Mouse (Mus musculus): ENCODE measurements at regions not wholly inside any gene's neighbourhood (a gene's known extent, or its start where the extent isn't known, plus 50 kb on each side); places are given as distances from the start of the nearest gene placed in this dataset.
A peak's percentile ranks its signal among the peaks of the same experiment; 100 is the strongest.

DNA sequence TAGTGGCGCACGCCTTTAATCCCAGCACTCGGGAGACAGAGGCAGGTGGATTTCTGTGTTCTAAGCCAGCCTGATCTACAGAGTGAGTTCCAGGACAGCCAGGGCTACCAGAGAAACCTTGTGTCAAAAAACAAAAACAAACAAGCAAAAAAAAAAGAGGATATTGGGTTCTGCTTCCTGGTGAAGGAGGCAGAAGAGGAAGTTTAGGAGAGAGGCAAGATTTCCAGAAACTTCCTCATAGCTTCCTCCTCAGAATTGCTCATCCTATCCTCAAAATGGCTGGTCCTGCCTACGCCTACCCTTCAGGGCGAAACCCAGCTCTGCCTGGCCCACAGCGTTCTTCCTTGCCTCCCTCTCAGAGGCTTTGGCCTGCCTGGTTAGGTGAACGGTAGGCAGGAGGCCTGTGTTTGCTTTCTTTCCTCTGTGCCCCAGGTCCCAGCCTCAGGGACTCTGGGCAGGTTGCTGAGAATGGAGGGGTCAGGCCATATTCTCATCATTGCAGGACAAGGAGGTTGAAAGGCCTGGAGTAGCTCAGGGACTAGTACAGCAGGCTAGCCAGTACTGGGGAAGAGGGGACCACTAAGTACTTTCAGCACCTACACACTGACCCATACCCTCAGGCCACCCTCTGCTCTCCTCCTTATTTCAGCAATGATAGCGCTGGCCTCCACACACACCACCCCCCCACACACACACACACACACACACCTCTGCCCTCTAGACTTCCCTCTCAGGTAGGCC, 79.6 kb downstream of the Zfp36l2 start:
- DNase-seq: no peak

GRCm38 (mm10) chr17:84107497-84107896, 80.2 kb downstream of the Zfp36l2 start:
- DNase-seq: no peak

DNA sequence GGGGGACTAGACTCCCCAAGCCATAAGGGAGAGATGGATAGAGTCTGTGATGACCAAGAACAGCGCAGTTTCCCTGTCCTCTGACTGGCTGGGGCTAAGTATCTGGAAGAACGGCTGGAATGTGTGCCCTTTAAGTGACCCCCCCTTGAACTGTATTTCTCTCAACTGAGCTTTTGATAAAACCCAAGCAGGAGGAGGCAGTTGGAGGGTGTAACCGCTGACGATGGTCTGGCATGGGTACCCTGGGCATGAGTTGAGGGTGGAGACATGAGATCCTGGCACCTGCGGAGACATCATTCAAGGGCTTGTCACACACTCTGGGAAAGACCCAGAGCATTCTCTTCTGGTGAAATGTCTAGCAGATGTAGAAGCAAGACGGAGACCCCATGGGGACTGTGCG, 83.5 kb downstream of the Zfp36l2 start:
- DNase-seq: no peak

DNA sequence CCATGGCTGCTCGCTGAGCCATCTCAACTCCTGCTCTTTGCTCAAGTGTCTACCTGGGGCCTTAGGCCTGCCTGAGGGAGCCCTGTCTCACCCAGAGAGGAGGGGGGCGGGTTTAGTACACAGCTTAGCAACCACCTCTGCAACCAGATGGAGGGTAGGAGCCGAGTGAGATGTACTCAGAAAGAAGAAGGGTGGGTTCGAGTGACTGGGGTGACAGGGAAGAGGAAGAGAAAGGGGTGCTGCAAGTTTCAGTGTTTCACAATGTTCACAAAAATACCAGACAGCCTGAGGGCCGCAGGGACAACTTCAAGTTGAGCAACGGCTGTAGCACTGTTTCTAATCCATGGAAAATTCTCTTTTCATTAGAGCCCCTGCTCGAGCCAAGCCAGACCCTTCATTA, 84.4 kb downstream of the Zfp36l2 start:
- DNase-seq: no peak

- DNase-seq: no peak
These were observed 86.1 kb downstream of the Zfp36l2 start for GRCm38 (mm10) chr17:84101652-84102051.

DNA sequence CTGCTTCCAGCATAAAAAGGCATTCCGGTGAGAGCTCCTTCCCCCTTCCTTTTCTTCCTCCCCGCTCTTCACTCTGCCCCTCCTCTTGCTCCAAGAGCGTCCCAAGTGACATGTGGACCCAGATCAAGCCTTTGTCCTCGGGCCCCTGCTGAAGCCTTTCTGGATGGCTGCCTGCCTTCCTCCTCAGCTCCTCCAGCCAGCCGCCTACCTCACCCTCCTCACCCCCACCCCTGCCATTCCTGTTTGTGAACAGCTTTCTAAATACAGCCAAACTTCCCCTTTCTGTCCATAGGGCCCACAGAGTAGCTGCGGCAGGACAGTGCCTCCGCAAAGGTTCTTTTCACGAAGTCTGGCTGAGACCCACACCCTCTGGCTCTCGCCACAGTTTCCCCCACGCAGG, 87.2 kb downstream of the Zfp36l2 start:
- no peak for DNase-seq

GRCm38 (mm10) chr17:84099737-84100136, 88.0 kb downstream of the Zfp36l2 start:
- DNase-seq: peak; percentile 53 to 62

- DNase-seq: no peak
These were observed 89.8 kb downstream of the Zfp36l2 start for GRCm38 (mm10) chr17:84097871-84098430.

GRCm38 (mm10) chr17:84097286-84097685, 90.5 kb downstream of the Zfp36l2 start:
- no peak for DNase-seq

DNA sequence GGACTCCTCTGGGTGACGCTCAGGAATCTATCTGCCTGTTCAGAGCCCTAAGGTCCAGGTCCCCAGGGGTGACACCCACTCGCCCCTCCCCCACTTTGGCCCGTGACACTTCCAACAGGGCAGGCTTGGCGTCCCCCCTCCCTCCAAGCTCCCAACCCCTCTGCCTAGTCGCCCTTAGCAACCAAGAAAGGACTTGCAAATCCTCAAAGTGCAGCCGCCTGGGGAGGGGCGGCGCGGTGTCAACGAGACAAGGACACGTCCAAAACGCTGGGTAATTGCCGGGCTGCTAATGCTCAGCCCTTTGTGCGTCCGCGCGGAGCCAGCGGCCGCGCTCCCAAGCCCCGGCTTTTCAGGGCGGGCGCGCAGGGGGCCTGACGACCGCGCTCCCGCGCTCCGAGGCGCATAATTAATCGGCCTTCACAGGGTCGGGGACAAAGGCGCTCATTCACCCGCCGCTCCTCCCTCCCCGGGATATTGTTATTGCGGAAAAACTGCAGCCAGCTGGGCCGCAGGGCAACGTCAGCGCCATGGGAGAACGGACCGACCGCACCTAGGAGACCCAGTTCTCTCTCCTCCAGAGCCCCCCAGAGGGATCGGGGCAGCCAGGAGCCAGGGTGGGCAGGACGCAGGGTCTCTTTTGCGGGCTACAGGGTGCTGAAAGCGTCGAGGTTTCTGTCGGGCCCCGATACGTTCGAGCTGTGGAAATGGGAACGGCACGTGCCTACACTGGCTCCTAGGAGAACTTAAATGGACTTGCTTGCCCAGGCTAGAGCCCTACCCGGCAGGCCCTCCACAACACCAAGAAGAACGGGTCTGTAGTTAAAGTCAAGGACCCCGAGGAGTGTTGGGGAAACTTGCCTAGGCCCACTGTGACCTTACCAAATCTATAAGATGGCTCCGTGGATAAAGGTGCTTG, 91.1 kb downstream of the Zfp36l2 start:
- peak in 1 of 2 experiments; percentile 40 for DNase-seq

- DNase-seq: no peak
These were observed 91.9 kb downstream of the Zfp36l2 start for GRCm38 (mm10) chr17:84095829-84096228.

DNA sequence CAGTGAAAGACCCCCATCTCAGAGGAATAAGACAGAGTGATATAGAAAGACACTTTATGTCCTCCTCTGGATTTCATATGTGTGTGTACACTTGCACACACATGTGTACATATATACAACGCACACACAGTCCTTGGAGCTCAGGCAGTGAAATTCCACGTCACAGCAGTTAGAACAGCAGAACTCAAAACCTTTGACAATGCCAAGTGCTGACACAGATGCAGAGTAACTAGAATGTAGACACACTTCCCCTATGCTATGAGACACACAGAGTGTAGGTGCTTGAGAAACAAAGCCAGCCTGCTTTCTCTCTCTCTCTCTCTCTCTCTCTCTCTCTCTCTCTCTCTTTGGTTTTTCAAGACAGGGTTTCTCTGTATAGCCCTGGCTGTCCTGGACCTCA, 92.7 kb downstream of the Zfp36l2 start:
- DNase-seq: no peak

DNA sequence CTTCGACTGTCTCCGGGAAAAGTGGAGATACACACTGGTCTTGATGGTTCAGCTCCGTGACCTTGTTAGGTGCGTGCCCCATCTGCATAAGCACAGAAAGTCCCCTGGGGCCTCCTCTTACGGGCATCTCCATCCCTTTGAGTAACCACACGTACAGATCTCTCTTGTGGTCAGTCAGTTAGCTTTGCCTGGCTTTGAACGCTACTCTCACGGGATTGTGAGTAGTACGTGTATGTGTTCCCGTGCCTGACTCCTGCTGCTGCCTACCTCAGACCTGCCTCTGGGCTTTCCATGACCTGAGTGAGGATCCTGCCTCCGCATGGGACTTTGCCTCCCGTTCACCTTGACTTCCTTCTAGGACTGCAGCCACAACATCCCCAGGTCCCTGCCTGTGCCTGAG, 101.4 kb downstream of the Zfp36l2 start:
- DNase-seq: no peak

DNA sequence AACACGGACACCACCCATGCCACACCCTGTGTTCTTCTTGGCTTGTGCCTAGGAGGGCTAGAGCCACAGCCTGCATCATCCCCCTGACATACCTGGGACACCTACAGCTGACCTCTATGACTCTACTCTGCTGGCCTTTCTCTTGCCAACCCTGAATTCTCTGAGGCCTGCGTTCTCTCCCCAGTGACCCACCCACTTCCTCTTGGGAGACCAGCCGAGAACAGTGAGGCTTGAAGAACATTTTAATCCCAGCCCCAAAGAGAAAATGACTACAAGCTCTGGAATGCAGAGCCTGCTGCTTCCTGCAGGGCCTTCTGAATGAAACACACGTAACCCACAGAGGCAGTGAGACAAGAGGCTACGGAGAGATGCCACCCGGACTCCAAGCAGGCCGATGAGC, 102.0 kb downstream of the Zfp36l2 start:
- peak; percentile 35 to 66 for DNase-seq

- DNase-seq: peak in 1 of 2 experiments; percentile 38
These were observed 102.5 kb downstream of the Zfp36l2 start for GRCm38 (mm10) chr17:84085232-84085631.

DNA sequence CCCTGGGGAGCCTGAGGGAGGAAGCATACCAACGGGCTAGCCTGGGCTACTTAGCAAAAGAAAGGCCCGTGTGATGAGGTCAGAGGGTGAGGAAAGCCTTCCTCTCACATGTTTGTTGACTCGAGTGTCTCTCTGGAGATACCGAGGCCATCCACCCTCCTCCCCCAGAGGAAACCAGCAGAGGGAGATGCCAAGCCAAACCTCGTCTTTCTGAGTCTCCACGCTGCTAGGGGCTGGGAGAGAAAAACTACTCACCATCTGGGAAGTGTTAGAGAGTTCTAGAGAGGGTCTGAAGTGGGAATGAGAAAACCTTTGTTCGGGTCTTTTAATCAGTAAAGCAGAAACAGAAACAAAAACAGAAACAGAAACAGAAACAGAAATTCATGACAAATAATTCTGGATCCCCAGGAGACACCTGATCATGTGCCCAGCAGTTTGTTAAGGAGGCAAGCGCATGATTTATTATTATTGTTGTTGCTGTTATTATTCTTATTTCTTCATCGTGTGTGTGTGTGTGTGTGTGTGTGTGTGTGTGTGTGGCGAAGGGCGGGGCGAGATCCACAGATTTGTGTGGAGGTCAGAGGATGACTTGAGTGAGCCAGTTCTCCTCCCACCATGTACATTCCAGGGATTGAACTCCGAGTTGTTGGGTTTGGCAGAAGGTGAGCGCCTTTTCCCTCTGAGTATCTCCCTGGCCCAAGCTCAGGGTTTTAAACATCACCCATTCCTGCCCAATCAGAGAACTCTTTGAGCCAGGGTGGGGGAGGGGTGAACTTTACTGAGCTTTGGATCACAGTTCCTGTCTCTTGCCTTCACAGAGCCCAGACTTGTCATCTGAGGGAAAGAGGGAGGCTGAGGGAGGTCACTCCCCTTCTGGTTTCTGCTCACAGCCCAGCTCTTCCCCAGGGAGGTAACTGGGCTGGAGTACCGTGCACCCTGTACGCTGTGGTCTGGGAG, 104.2 kb downstream of the Zfp36l2 start:
- peak; percentile 22 to 69 for DNase-seq

GRCm38 (mm10) chr17:84082571-84082970, 105.2 kb downstream of the Zfp36l2 start:
- DNase-seq: no peak

GRCm38 (mm10) chr17:84081751-84082352, 105.9 kb downstream of the Zfp36l2 start:
- peak; percentile 61 to 76 for DNase-seq

DNA sequence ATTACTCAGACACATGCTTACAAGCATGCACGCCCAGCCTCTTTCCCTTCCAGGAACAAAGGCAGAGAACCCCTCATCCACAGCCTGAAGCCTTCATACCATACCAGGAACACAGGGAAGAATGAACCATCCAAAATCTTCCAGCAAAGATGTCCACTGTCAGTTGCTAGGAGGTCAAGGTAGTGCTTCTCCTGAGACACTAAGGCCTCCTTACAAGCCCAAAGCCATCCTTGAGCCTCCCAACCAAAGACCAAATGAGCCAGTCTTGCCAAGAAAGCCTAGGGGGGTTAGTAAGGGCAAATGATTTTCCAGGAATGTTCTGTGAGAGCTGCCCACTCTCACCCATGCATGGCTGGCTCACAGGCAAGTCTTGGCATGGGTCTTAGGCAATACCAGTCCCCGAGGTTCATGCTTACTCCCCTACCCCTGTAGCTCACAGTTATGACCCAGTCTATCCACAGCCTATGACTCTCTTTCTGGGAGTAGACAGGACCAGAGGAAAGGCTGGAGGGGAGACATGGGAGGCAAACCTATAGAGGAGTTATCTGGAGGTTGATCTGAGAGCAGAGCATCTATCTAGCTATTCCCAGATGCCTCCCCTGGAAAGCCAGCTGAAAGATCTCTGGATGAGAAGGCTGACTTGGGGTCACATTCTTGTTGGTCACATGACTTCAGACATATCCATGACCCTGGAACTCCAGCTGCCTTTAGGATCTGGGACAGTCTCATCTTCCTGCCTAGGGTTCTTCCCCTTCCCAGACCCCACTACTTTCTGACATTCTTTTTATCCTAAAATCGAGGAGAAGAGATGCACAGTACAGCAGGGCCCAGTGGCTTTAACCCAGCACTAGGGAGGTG, 112.4 kb downstream of the Zfp36l2 start:
- no peak for DNase-seq
